Mouse (Mus musculus) stomach, postnatal 0 days (tissue): ENCODE data around the gene Pvrig.
"Not testable (repeated sequence)": the region's sequence is repeated elsewhere in the genome, so short reads cannot be mapped to it uniquely, and the experiment has no call there.

Source experiments
- CTCF ChIP-seq: IDR thresholded peaks from 2 replicates; pipeline ENCODE4 v1.5.1; 2016; ENCODE audit warnings: antibody characterized with exemption, low read depth, mild to moderate bottlenecking, moderate library complexity
- EP300 ChIP-seq: optimal IDR thresholded peaks from 2 replicates; pipeline ENCODE3; 2016; ENCODE audit warnings: antibody characterized with exemption

- not testable (repeated sequence) for TF ChIP-seq CTCF, EP300
These were observed 23.6 kb downstream of the Pvrig start for GRCm38 (mm10) chr5:138365347-138365746.
